Mouse (Mus musculus) thymus, adult 2 months (tissue): ENCODE results near the gene Sox10.

Experiments used
- CTCF ChIP-seq: fragments of 200-500 bp; IDR thresholded peaks from 2 replicates; pipeline ENCODE4 v1.5.1; 2012; ENCODE audit warnings: mild to moderate bottlenecking, control low read depth, low read length, moderate library complexity, borderline replicate concordance; ENCODE audit not compliant: control insufficient read depth, poor library complexity, insufficient read depth; ENCODE audit errors: extremely low read depth
- POLR2A ChIP-seq: fragments of 200-500 bp; IDR thresholded peaks from 2 replicates; pipeline ENCODE4 v1.6.1; 2012; ENCODE audit warnings: mild to moderate bottlenecking, low read length, control low read depth, moderate library complexity; ENCODE audit not compliant: control insufficient read depth, poor library complexity, insufficient read depth; ENCODE audit errors: extremely low read depth

DNA sequence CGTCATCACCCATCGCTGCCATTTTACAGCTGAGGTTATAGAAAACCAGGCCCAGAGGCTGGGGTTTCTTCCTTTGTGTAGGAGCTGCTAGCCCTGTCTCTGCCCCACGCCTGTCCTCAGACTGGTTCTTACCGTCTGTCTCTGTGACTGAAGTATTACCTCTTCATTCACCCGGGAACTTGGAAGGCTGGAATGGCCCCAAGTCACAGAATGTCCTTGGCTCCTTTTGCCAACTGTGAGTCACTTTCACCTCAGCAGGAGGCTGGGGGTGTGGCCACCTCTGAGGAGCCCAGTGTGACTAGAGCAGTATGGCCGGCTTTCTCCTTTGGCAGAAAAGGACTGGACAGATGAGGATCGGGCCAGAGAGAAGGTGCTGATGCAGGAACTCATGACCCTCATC, 33.6 kb downstream of the Sox10 start:
- no peak for TF ChIP-seq CTCF
- no peak for TF ChIP-seq POLR2A
